Mouse (Mus musculus): Measurements from ENCODE around the gene Dip2b. TPM values are rescaled to one million over a fixed set of nuclear protein-coding genes. Genes with fewer than 3 reads are reported as not detected.

Gene Dip2b
- total and polyA plus RNA-seq, 3 experiments, result 13.9 to 68.9 (median 15.4) TPM

GRCm38 (mm10) chr15:100063229-100063773 is 24.8 kb downstream of the Dip2b start:
- Histone ChIP-seq H3K4me3 (ENCODE audit: control insufficient read depth in 1 of 2, insufficient read depth in 1 of 2, low read depth in 2 of 2, low read length in 2 of 2) (no peak overlapping the region), H3K27ac (ENCODE audit: control insufficient read depth, low read depth, low read length) (no peak overlapping the region), H3K9ac (ENCODE audit: control insufficient read depth, low read depth, low read length, poor library complexity, severe bottlenecking) (no peak overlapping the region), H3K27me3 (ENCODE audit: control insufficient read depth in 1 of 2, insufficient read depth in 2 of 2, low read length in 2 of 2) (no peaks in the 10 kb centered on the region), H3K79me2 (ENCODE audit: control insufficient read depth, insufficient read depth, low read length, poor library complexity) (peaks cover 2% of the 10 kb centered on the region), H3K9me3 (replicated peaks; ENCODE audit: insufficient read depth, low read length) (no peaks in the 10 kb centered on the region), H3K4me1 (ENCODE audit: control insufficient read depth in 1 of 2, insufficient read depth in 2 of 2, low read length in 2 of 2) (0 out of 4 replicates have a peak, but pooled peaks cover 0 to under 1% of the 10 kb centered on the region in 2 experiments), H3K36me3 (ENCODE audit: control insufficient read depth in 1 of 2, insufficient read depth in 2 of 2, low read length in 2 of 2) (no peaks in the 10 kb centered on the region)
- no peak for TF ChIP-seq MAFK (IDR thresholded peaks at IDR 0.05; ENCODE audit: borderline replicate concordance, low read depth, low read length)
- no peak for TF ChIP-seq RAD21 (IDR thresholded peaks at IDR 0.05; ENCODE audit: low read depth, low read length)
- no peak for TF ChIP-seq EP300 (IDR thresholded peaks at IDR 0.05; ENCODE audit: low read depth in 1 of 2, low read length in 2 of 2)
- no peak for TF ChIP-seq JUND (IDR thresholded peaks at IDR 0.05; ENCODE audit: low read depth, low read length)
- TF ChIP-seq USF1 (IDR thresholded peaks at IDR 0.05; ENCODE audit: low read depth, low read length), result no peak
- TF ChIP-seq RCOR1 (IDR thresholded peaks at IDR 0.05; ENCODE audit: low read depth, low read length), result no peak
- TF ChIP-seq TAL1 (IDR thresholded peaks at IDR 0.05; ENCODE audit: low read length), result no peak
- TF ChIP-seq ZC3H11A (IDR thresholded peaks at IDR 0.05; ENCODE audit: low read depth, low read length), result no peak
- no peak for TF ChIP-seq GATA1 (IDR thresholded peaks at IDR 0.05; ENCODE audit: low read depth, low read length)
- no peak for TF ChIP-seq KAT2A (conservative IDR thresholded peaks at IDR 0.05; ENCODE audit: low read depth, low read length)
- no peak for TF ChIP-seq ZMIZ1 (IDR thresholded peaks at IDR 0.05; ENCODE audit: low read depth, low read length)
- TF ChIP-seq NELFE (IDR thresholded peaks at IDR 0.05; ENCODE audit: low read depth, low read length), result no peak
- TF ChIP-seq MEF2A (IDR thresholded peaks at IDR 0.05; ENCODE audit: extremely low read depth, insufficient replicate concordance, low read depth, low read length, poor library complexity, severe bottlenecking), result no peak
- no peak for DNase-seq (ENCODE audit: low read depth, low spot score)

- Histone ChIP-seq H3K27ac (ENCODE audit: control insufficient read depth, low read depth, low read length) (no peak overlapping the region), H3K4me1 (ENCODE audit: control insufficient read depth in 1 of 2, insufficient read depth in 2 of 2, low read length in 2 of 2) (no peaks in the 10 kb centered on the region), H3K79me2 (ENCODE audit: control insufficient read depth, insufficient read depth, low read length, poor library complexity) (peaks cover 2% of the 10 kb centered on the region; the same call in 1 of the 2 replicates), H3K9me3 (replicated peaks; ENCODE audit: insufficient read depth, low read length) (no peaks in the 10 kb centered on the region), H3K36me3 (ENCODE audit: control insufficient read depth in 1 of 2, insufficient read depth in 2 of 2, low read length in 2 of 2) (no peaks in the 10 kb centered on the region), H3K9ac (ENCODE audit: control insufficient read depth, low read depth, low read length, poor library complexity, severe bottlenecking) (no peak overlapping the region), H3K4me3 (ENCODE audit: control insufficient read depth in 1 of 2, insufficient read depth in 1 of 2, low read depth in 2 of 2, low read length in 2 of 2) (no peak overlapping the region), H3K27me3 (ENCODE audit: control insufficient read depth in 1 of 2, insufficient read depth in 2 of 2, low read length in 2 of 2) (no peaks in the 10 kb centered on the region)
- no peak for TF ChIP-seq ELF1 (IDR thresholded peaks at IDR 0.05; ENCODE audit: low read depth, low read length)
- DNase-seq (ENCODE audit: low read depth, low spot score), result no peak
These were observed 28.2 kb downstream of the Dip2b start for GRCm38 (mm10) chr15:100066702-100067101.

GRCm38 (mm10) chr15:100069101-100069500 is 30.6 kb downstream of the Dip2b start:
- peaks cover 5% of the 10 kb centered on the region for H3K79me2 ChIP-seq (ENCODE audit: control insufficient read depth, insufficient read depth, low read length, poor library complexity)
- DNase-seq (ENCODE audit: low read depth, low spot score), result no peak
- TF ChIP-seq ZNF384 (IDR thresholded peaks at IDR 0.05; ENCODE audit: low read depth, low read length) (0 out of 2 replicates have a peak, but pooled peaks have one; percentile 49), ZMIZ1 (IDR thresholded peaks at IDR 0.05; ENCODE audit: low read depth, low read length) (no peak)
- H3K9me3 ChIP-seq (replicated peaks; ENCODE audit: insufficient read depth, low read length), result no peaks in the 10 kb centered on the region
- no peak overlapping the region for H3K4me3 ChIP-seq (ENCODE audit: control insufficient read depth in 1 of 2, insufficient read depth in 1 of 2, low read depth in 2 of 2, low read length in 2 of 2)
- H3K27ac ChIP-seq (ENCODE audit: control insufficient read depth, low read depth, low read length), result no peak overlapping the region
- H3K36me3 ChIP-seq (ENCODE audit: control insufficient read depth in 1 of 2, insufficient read depth in 2 of 2, low read length in 2 of 2), result no peaks in the 10 kb centered on the region
- H3K4me1 ChIP-seq (ENCODE audit: control insufficient read depth in 1 of 2, insufficient read depth in 2 of 2, low read length in 2 of 2), result no peaks in the 10 kb centered on the region
- H3K9ac ChIP-seq (ENCODE audit: control insufficient read depth, low read depth, low read length, poor library complexity, severe bottlenecking), result no peak overlapping the region
- H3K27me3 ChIP-seq (ENCODE audit: control insufficient read depth in 1 of 2, insufficient read depth in 2 of 2, low read length in 2 of 2), result no peaks in the 10 kb centered on the region
